Mouse (Mus musculus): ENCODE measurements at regions not wholly inside any gene's neighbourhood (a gene's known extent, or its start where the extent isn't known, plus 50 kb on each side); places are given as distances from the start of the nearest gene placed in this dataset.

GRCm38 (mm10) chr5:51766111-51766510 is 198.6 kb upstream of the Ppargc1a start:
- intact Hi-C loops (cut with DNase I), result no loop called here

GRCm38 (mm10) chr5:51764416-51764815 is 196.9 kb upstream of the Ppargc1a start:
- intact Hi-C loops (cut with DNase I), result no loop called here

GRCm38 (mm10) chr5:51763599-51763998 is 196.1 kb upstream of the Ppargc1a start:
- intact Hi-C loops (cut with DNase I), result no loop called here

GRCm38 (mm10) chr5:51762352-51762751 is 194.8 kb upstream of the Ppargc1a start:
- intact Hi-C loops (cut with DNase I), result no loop called here

- intact Hi-C loops (cut with DNase I), result no loop called here
Observed at GRCm38 (mm10) chr5:51758289-51758688, 190.8 kb upstream of the Ppargc1a start.

- intact Hi-C loops (cut with DNase I), result no loop called here
Observed at GRCm38 (mm10) chr5:51757864-51758263, 190.3 kb upstream of the Ppargc1a start.

GRCm38 (mm10) chr5:51752024-51752423 is 184.5 kb upstream of the Ppargc1a start:
- intact Hi-C loops (cut with DNase I), result no loop called here

- intact Hi-C loops (cut with DNase I), result no loop called here
Observed at GRCm38 (mm10) chr5:51750456-51750855, 182.9 kb upstream of the Ppargc1a start.

GRCm38 (mm10) chr5:51740893-51741292 is 173.4 kb upstream of the Ppargc1a start:
- intact Hi-C loops (cut with DNase I), result no loop called here

GRCm38 (mm10) chr5:51730241-51730640 is 162.7 kb upstream of the Ppargc1a start:
- intact Hi-C loops (cut with DNase I), result no loop called here

GRCm38 (mm10) chr5:51729771-51730170 is 162.2 kb upstream of the Ppargc1a start:
- intact Hi-C loops (cut with DNase I), result no loop called here

GRCm38 (mm10) chr5:51726762-51727161 is 159.2 kb upstream of the Ppargc1a start:
- intact Hi-C loops (cut with DNase I), result no loop called here

- intact Hi-C loops (cut with DNase I), result no loop called here
Observed at GRCm38 (mm10) chr5:51718911-51719310, 151.4 kb upstream of the Ppargc1a start.

GRCm38 (mm10) chr5:51718451-51718850 is 150.9 kb upstream of the Ppargc1a start:
- intact Hi-C loops (cut with DNase I), result no loop called here

GRCm38 (mm10) chr5:51711860-51712560 is 144.5 kb upstream of the Ppargc1a start:
- intact Hi-C loops (cut with DNase I), result no loop called here

GRCm38 (mm10) chr5:51710664-51711063 is 143.1 kb upstream of the Ppargc1a start:
- intact Hi-C loops (cut with DNase I), result no loop called here

- intact Hi-C loops (cut with DNase I), result no loop called here
Observed at GRCm38 (mm10) chr5:51709447-51709991, 142.0 kb upstream of the Ppargc1a start.

GRCm38 (mm10) chr5:51679884-51680283 is 112.4 kb upstream of the Ppargc1a start:
- intact Hi-C loops (cut with DNase I), result no loop called here

GRCm38 (mm10) chr5:51671190-51671589 is 103.7 kb upstream of the Ppargc1a start:
- intact Hi-C loops (cut with DNase I), result no loop called here

- intact Hi-C loops (cut with DNase I), result no loop called here
Observed at GRCm38 (mm10) chr5:51665241-51665640, 97.7 kb upstream of the Ppargc1a start.

GRCm38 (mm10) chr5:51658232-51658896 is 90.8 kb upstream of the Ppargc1a start:
- intact Hi-C loops (cut with DNase I), result no loop called here

- intact Hi-C loops (cut with DNase I), result no loop called here
Observed at GRCm38 (mm10) chr5:51653507-51653906, 86.0 kb upstream of the Ppargc1a start.

GRCm38 (mm10) chr5:51624400-51624799 is 56.9 kb upstream of the Ppargc1a start:
- intact Hi-C loops (cut with DNase I), result no loop called here
